Mouse (Mus musculus) frontal cortex, adult 2 months (tissue): Measurements from ENCODE around the gene Fcna. TPM values are rescaled to one million over a fixed set of nuclear protein-coding genes. Genes with fewer than 3 reads are reported as not detected.
A peak's percentile ranks its signal among the peaks of the same experiment; 100 is the strongest.

ENCODE experiments used
- DNase-seq, 2 experiments: peaks; one replicate each; pipeline ENCODE4 v3.0.0; 2022; ENCODE audit warnings: low spot score in 1 of 2; ENCODE audit errors: extremely low spot score in 1 of 2
- polyA plus RNA-seq: library from polyadenylated mRNA; depleted of rRNA; stranded (reverse); fragments of >200 nt; gene quantifications from 2 replicates; pipeline ENCODE4 v1.2.3, GENCODE M21; 2012; rRNA removed

The Fcna gene
- polyA plus RNA-seq = 0.17 and 0.28 TPM in 2 replicates

GRCm38 (mm10) chr2:25627811-25628210 is at the start of gene Fcna:
TSS of gene Fcna (minus strand) at chr2:25628030.
- DNase-seq = no peak

GRCm38 (mm10) chr2:25676486-25676885 is 48.7 kb upstream of the Fcna start, which contains the start of gene Lcn6:
TSS of gene Lcn6 (plus strand) at chr2:25676786.
- no peak for DNase-seq

GRCm38 (mm10) chr2:25666516-25666915 is 38.7 kb upstream of the Fcna start:
- DNase-seq = no peak

GRCm38 (mm10) chr2:25664125-25664524 is 36.3 kb upstream of the Fcna start:
- DNase-seq = no peak

GRCm38 (mm10) chr2:25663511-25663910 is 35.7 kb upstream of the Fcna start:
- DNase-seq = peak in 1 of 2 experiments; percentile 55

GRCm38 (mm10) chr2:25661245-25661970 is 33.6 kb upstream of the Fcna start:
- no peak for DNase-seq

GRCm38 (mm10) chr2:25660279-25660678 is 32.4 kb upstream of the Fcna start:
- DNase-seq = no peak

GRCm38 (mm10) chr2:25657652-25658051 is 29.8 kb upstream of the Fcna start, which contains the start of gene Lcn5:
TSS of gene Lcn5 (plus strand) at chr2:25657952.
- no peak for DNase-seq

- no peak for DNase-seq
Measured at GRCm38 (mm10) chr2:25657246-25657645, 29.4 kb upstream of the Fcna start.

- DNase-seq = peak in 1 of 2 experiments; percentile 12
Measured at GRCm38 (mm10) chr2:25656691-25657090, 28.9 kb upstream of the Fcna start.

GRCm38 (mm10) chr2:25654502-25654901 is 26.7 kb upstream of the Fcna start:
- DNase-seq = no peak

GRCm38 (mm10) chr2:25652902-25653301 is 25.1 kb upstream of the Fcna start, which contains the start of gene Lcn8:
TSS of gene Lcn8 (plus strand) at chr2:25653120.
- no peak for DNase-seq

- peak in 1 of 2 experiments; percentile 55 for DNase-seq
Measured at GRCm38 (mm10) chr2:25639890-25640289, 12.1 kb upstream of the Fcna start.

- peak in 1 of 2 experiments; percentile 33 for DNase-seq
Measured at GRCm38 (mm10) chr2:25634046-25634445, 6.2 kb upstream of the Fcna start.

GRCm38 (mm10) chr2:25633616-25634015 is 5.8 kb upstream of the Fcna start:
- DNase-seq = no peak

- DNase-seq = no peak
Measured at GRCm38 (mm10) chr2:25628738-25629137, 908 bp upstream of the Fcna start.

GRCm38 (mm10) chr2:25625986-25626385 is 1.8 kb downstream of the Fcna start:
- DNase-seq = no peak

GRCm38 (mm10) chr2:25621229-25622200 is 6.3 kb downstream of the Fcna start, which contains the start of gene Tmem141:
TSS of gene Tmem141 (minus strand) at chr2:25622005.
- DNase-seq = peak; percentile 77 to 92

GRCm38 (mm10) chr2:25620852-25621228 is 7.0 kb downstream of the Fcna start:
- DNase-seq = no peak

- DNase-seq = no peak
Measured at GRCm38 (mm10) chr2:25620386-25620785, 7.4 kb downstream of the Fcna start.

GRCm38 (mm10) chr2:25617578-25617977 is 10.3 kb downstream of the Fcna start, which contains the start of gene Ccdc183:
TSS of gene Ccdc183 (minus strand) at chr2:25617678.
- DNase-seq = no peak
